Mouse (Mus musculus): Measurements from ENCODE around the gene Cfap299.

DNA sequence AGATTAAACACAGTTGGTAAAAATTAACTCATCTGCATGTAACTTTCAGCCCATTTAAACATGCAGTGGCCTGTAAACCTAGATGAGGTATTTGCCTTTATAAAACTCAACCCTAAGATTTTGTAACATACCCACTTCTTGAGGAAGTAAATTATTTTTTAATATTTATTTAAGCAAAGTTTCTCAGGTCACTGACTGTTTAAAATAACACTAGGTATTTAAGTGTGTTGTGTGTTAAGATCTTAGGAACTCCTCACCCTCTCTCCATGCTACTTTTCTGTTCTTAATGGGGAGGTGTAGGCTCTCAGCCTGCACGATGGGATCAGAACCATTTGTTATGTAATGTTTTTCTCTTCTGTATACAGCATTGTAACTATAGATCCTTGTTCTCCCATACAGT lies 156.1 kb downstream of the Cfap299 start:
- TF ChIP-seq CTCF (IDR thresholded peaks at IDR 0.05; ENCODE audit: low read depth, low read length), result no peak
- no peak for TF ChIP-seq POLR2A (IDR thresholded peaks at IDR 0.05; ENCODE audit: borderline replicate concordance, low read depth, low read length)
